Mouse (Mus musculus) liver, embryonic 13.5 days (tissue): ENCODE results near the gene Ripply3. TPM values are rescaled to one million over a fixed set of nuclear protein-coding genes. Genes with fewer than 3 reads are reported as not detected.

Experiments
- ATAC-seq: fragments of 200-750 bp; cut with Nextera tagmentation; 2 replicates; pipeline ENCODE4 v1.8.0; 2017; ENCODE audit warnings: low read depth, mild to moderate bottlenecking, moderate number of reproducible peaks, moderate library complexity
- DNase-seq: peaks from one replicate; pipeline ENCODE4 v3.0.0; 2022
- H3K27ac ChIP-seq: fragments of 300-500 bp; sonication (generic); 2 replicates; pipeline ENCODE4 v1.5.1; 2015; ENCODE audit warnings: moderate library complexity, mild to moderate bottlenecking, inconsistent platforms
- H3K27me3 ChIP-seq: fragments of 300-500 bp; sonication (generic); 2 replicates; pipeline ENCODE4 v1.6.1; 2015; ENCODE audit warnings: mild to moderate bottlenecking, inconsistent platforms
- H3K36me3 ChIP-seq: fragments of 300-500 bp; sonication (generic); 2 replicates; pipeline ENCODE4 v1.6.1; 2015; ENCODE audit warnings: mild to moderate bottlenecking, inconsistent platforms
- H3K4me1 ChIP-seq: fragments of 300-500 bp; sonication (generic); replicated peaks from 2 replicates; pipeline ENCODE4 v1.6.1; 2015; ENCODE audit warnings: inconsistent platforms
- H3K4me2 ChIP-seq: fragments of 300-500 bp; sonication (generic); 2 replicates; pipeline ENCODE4 v1.6.1; 2015; ENCODE audit warnings: inconsistent platforms, mild to moderate bottlenecking, moderate library complexity
- H3K4me3 ChIP-seq: fragments of 300-500 bp; sonication (generic); replicated peaks from 2 replicates; pipeline ENCODE4 v1.5.1; 2015; ENCODE audit warnings: mild to moderate bottlenecking, inconsistent platforms
- H3K9ac ChIP-seq: fragments of 300-500 bp; sonication (generic); 2 replicates; pipeline ENCODE4 v1.6.1; 2015; ENCODE audit warnings: mild to moderate bottlenecking, inconsistent platforms
- H3K9me3 ChIP-seq: fragments of 300-500 bp; sonication (generic); replicated peaks from 2 replicates; pipeline ENCODE4 v1.6.1; 2016; ENCODE audit warnings: inconsistent platforms
- WGBS: fragments of 180-500 bp; shearing (Covaris S2); methylation state at CpG from one replicate; pipeline ENCODE4 v1.1.7; 2015; ENCODE audit not compliant: insufficient replicate concordance; 5-methylcytosine and 5-hydroxymethylcytosine counted together
- polyA plus RNA-seq: library from polyadenylated mRNA; unstranded; fragments of >200 nt; fragmentation: Nextera tagmentation; extraction: Ambion mirVana; gene quantifications from 2 replicates; pipeline ENCODE4 v1.2.1, GENCODE M21; 2015

Ripply3 gene
- 1.5 and 1.7 TPM in 2 replicates for polyA plus RNA-seq

DNA sequence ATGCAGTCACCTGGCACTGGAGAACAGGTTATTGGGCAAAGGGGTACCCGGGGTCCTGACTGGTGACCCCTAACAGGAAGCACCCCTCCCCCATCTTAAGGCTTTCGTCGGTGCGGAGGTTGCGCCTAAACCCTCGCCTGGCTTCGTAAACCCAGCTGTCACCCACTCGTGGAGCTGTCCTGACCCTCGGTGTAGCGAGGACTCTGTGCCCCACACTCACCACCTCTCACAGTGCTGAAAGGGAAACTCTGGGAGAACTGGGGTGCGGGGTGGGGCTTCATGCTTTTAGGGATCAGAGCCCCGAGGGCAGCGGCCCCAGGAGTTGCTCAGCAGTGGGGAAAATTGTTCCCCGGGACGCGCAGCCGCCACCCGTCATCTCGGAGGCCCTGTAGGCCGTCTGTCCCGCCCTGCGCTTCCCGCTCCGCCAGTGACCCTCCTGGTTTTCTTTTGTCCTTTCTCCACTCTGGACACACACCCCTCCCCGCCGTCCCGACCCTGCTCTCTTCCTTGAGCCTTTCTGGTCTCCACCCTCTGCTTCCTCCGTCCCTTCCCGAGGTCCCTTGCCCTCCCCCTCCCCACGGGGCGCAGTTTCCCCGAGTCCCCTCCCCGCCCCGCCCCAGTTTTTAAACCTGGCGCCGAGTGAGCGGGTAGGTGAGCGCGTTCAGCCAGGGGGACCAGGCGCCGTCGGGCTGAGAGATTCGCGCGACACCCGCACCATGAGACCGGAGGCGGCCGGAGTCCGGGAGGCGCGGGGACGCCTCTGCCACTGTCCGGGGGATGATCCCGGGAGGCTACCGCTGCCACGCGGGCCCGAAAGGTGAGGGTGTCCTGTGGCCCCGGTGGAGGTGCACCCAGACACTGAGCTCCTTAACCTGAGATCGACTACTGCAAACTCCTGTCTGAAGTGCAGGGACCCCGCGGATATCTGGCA, at the start of gene Ripply3:
Ripply3 (plus strand) TSS at position 640 of the 931 bp plus-strand sequence.
- DNase-seq (no peak), ATAC-seq (peak; percentile 35)
- H3K27ac ChIP-seq: no peak within 1 kb of the TSS

DNA sequence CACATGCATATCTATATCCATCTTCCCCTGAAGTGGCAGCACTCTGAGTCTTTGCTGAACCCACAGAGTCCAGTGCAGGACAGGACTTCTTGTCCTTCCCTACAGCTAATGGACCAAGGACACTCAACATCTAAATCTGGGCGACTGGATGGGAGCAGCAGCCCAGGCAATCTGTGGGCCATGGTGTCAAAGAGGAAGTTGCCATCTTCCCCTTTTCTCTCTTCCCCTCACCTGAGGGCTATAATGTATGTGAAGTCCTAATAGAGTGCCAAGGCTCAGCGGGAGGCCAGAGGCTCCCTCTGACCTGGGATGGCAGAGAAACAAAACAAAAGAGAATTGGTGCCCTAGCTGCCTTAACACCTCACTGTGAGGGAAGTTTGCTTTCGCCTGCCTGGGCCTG, 44.2 kb upstream of the Ripply3 start:
- 63% methylated on average over 3 of the region's 3 CpGs for WGBS
- ATAC-seq: no peak

More for the DNA sequence above, at the start of gene Ripply3:
- Histone ChIP-seq H3K9me3 (no peaks in the 10 kb centered on the region), H3K36me3 (no peaks in the 10 kb centered on the region), H3K4me3 (peak within 1 kb of the TSS; percentile 63), H3K9ac (peak within 1 kb of the TSS; percentile 66), H3K4me2 (peak within 1 kb of the TSS; percentile 84), H3K27me3 (peaks cover 32% of the 10 kb centered on the region), H3K4me1 (peaks cover 36% of the 10 kb centered on the region)
- WGBS: 2% methylated on average over 63 of the region's 63 CpGs

DNA sequence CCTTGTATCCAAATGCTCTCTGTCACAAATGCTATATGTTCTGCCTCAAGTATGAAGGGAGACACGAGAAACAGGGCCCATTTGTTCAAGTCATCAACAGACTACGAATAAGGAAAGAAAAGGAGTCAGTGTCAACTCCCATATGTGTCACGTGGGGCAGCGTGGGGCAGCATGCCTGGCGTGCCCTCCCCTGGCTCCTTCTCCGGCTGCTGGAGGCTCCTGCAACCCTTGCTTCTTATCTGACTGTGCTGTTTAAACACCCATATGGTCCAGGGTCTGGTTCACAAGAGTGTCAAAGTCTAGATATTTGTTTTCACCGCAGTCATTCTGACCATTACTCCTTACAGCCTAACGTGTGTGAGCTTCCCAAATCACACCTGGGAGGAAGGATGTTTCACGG, 40.4 kb upstream of the Ripply3 start:
- H3K27me3 ChIP-seq: 0 out of 2 replicates have a peak, but pooled peaks cover 7% of the 10 kb centered on the region
- peaks cover 22% of the 10 kb centered on the region for H3K4me1 ChIP-seq
- ATAC-seq: no peak
- H3K36me3 ChIP-seq: no peaks in the 10 kb centered on the region
- no peak overlapping the region for H3K4me2 ChIP-seq
- no peak for DNase-seq
- H3K27ac ChIP-seq: no peak overlapping the region
- no peak overlapping the region for H3K9ac ChIP-seq
- WGBS: 46% methylated on average over 9 of the region's 9 CpGs
- H3K9me3 ChIP-seq: no peaks in the 10 kb centered on the region
- H3K4me3 ChIP-seq: no peak overlapping the region

More for the DNA sequence above, 44.2 kb upstream of the Ripply3 start:
- H3K9ac ChIP-seq: no peak overlapping the region
- H3K4me3 ChIP-seq: no peak overlapping the region
- H3K36me3 ChIP-seq: peaks cover 6% of the 10 kb centered on the region; the same call in 1 of the 2 replicates
- H3K4me2 ChIP-seq: no peak overlapping the region
- peaks cover 6% of the 10 kb centered on the region for H3K4me1 ChIP-seq
- DNase-seq: no peak
- H3K9me3 ChIP-seq: no peaks in the 10 kb centered on the region
- H3K27me3 ChIP-seq: no peaks in the 10 kb centered on the region
- no peak overlapping the region for H3K27ac ChIP-seq

DNA sequence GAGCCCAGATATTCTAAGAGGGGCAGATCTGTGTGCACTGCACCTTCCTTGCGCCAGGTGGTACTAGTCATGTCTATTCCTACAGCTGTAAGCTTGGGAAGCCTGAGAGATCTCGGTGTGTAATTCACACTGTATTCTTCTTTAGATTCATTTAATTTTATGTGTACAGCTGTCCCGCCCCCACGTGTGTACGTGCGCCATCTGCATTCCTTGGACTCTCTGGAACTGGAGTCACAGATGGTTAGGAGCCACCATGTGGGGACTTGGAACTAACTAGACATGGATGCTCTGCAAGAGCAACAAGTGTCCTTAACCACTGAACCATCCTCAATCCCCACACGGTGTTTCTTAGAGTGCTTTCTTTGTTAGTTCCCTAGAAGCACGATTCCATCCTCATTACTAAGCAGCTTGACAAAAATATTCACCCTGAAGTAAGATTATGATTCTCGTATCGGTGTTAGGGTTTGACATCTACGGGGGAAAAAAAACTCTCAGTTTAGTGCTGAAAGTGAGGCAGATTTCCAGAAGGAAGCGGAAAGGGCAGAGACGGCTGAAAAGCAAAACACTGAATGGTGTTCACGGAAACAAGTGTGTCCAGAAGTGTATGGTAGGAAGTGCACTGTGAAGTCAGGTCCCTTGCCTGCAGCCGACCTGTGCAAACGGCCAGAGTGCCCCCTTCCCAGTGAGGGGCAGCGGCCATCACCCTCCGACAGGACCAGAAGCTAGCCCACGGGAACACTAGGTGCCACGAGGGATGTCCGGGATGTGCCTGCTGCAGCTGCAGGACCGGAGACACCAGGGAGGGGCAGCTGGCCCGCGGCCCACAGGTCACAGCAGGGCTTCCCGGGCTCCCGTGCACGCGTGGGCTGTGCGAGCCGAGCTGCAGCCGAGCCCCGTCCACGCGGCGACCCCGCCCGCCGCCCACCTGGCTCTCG, 38.8 kb upstream of the Ripply3 start:
- peak overlapping the region; percentile 81 for H3K9ac ChIP-seq
- ATAC-seq (no peak), DNase-seq (no peak)
- H3K9me3 ChIP-seq: no peaks in the 10 kb centered on the region
- H3K27me3 ChIP-seq: 0 out of 2 replicates have a peak, but pooled peaks cover 7% of the 10 kb centered on the region
- peak overlapping the region; percentile 74 for H3K4me3 ChIP-seq
- WGBS: 13% methylated on average over 39 of the region's 39 CpGs
- no peaks in the 10 kb centered on the region for H3K36me3 ChIP-seq
- H3K27ac ChIP-seq: no peak overlapping the region
- H3K4me2 ChIP-seq: peak overlapping the region; percentile 93
- peaks cover 22% of the 10 kb centered on the region for H3K4me1 ChIP-seq

DNA sequence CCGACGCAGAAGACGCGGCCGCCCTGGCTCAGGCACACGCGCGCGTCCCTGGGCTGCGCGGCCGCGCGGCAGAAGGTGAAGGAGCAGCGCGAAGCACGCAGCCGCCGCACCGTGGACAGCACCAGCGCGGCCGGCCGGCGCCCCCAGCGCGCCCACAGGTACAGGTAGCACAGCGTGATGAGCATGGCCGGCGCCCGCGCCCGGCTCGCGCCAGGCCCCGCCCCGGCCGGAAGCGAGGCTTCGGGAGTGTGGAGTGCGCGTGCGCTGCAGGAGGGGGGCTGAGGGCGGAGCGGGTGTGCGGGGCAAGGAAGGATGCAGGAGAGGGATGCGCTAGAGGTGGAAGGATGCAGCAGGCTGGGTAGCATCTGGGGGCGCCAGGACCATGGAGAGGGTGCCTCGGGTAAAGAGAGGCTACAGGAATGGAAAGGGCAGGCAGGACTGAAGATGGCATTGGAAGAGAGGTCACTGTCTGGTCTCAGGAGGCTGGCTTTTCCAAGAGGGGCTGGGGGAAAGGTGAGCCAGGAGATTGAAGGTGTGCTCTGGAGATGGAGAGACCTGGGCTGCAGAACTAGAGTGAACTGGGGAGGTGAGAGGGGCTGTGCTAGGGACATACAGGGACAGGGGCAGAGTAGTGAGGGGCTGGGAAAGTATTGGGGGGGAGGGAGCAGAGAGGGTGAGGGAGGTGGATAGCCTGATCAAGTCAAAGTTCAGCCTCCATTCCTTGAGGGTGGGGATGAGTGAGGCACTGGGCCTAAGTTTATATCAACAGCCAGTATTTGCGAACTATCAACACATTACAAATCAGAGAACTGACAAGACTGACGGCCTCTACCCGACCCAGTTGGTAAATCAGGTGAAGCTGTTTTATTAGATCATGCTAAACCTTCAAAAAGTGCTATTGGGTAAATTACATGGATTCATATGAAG, 37.9 kb upstream of the Ripply3 start:
- Histone ChIP-seq H3K4me2 (peak overlapping the region; percentile 93), H3K4me1 (peaks cover 22% of the 10 kb centered on the region), H3K36me3 (no peaks in the 10 kb centered on the region), H3K9ac (peak overlapping the region; percentile 81), H3K9me3 (no peaks in the 10 kb centered on the region), H3K4me3 (peak overlapping the region; percentile 74), H3K27me3 (0 out of 2 replicates have a peak, but pooled peaks cover 7% of the 10 kb centered on the region), H3K27ac (no peak overlapping the region; the same call in 1 of the 2 replicates)
- WGBS: 6% methylated on average over 52 of the region's 52 CpGs
- ATAC-seq (peak; percentile 90), DNase-seq (peak; percentile 63)

DNA sequence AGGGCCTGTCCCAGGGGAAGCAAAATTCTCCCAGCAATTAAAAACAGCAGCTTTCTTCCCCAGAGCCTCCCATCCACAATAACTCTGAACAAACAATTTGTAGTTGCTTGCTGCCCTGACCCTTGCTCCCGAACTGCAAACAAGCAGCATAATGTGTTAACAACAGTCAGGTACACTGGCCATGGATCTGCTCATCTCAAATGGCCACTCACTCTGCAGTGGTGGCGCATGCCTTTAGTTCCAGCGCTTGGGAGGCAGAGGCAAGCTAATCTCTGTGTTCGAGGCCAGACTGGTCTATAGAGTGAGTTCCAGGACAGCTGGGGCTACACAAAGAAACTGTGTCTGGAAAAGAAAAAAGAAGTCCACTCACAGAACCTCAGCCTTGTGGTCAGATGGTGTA, 37.1 kb upstream of the Ripply3 start:
- H3K27ac ChIP-seq: no peak overlapping the region; the same call in 1 of the 2 replicates
- 68% methylated on average over 4 of the region's 4 CpGs for WGBS

DNA sequence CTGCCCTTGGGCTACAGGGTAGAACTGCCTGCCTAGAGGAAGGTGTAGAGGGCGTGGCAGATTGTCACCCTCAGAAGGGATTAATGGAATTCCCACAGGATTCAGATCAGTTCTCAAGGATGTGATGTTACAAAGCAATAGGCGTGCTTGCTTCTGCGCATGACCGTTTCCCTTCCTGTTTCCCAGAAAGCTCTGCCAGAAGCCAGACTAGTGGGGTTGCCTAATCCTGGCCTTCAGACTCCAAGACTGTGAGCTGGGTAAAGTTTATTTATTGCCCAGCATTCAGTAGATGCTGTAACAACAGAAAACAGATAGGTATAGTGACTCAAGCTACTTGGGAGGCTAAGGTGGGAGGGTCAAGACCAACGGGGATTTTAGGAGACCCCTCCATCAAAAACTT, 30.1 kb upstream of the Ripply3 start:
- Histone ChIP-seq H3K4me1 (0 out of 2 replicates have a peak, but pooled peaks cover 2% of the 10 kb centered on the region), H3K9ac (no peak overlapping the region), H3K36me3 (no peaks in the 10 kb centered on the region), H3K27ac (no peak overlapping the region), H3K9me3 (no peaks in the 10 kb centered on the region), H3K27me3 (peaks cover 22% of the 10 kb centered on the region), H3K4me3 (no peak overlapping the region), H3K4me2 (no peak overlapping the region)
- WGBS: 66% methylated on average over 5 of the region's 5 CpGs
- ATAC-seq: no peak
- DNase-seq: no peak

More for the DNA sequence above, 37.1 kb upstream of the Ripply3 start:
- peak; percentile 23; the same call in 1 of the 2 replicates for ATAC-seq
- 0 out of 2 replicates have a peak, but pooled peaks cover 9% of the 10 kb centered on the region for H3K27me3 ChIP-seq
- no peak overlapping the region for H3K4me3 ChIP-seq
- no peaks in the 10 kb centered on the region for H3K36me3 ChIP-seq
- DNase-seq: no peak
- peaks cover 22% of the 10 kb centered on the region for H3K4me1 ChIP-seq
- no peak overlapping the region for H3K4me2 ChIP-seq
- H3K9me3 ChIP-seq: no peaks in the 10 kb centered on the region
- H3K9ac ChIP-seq: no peak overlapping the region

DNA sequence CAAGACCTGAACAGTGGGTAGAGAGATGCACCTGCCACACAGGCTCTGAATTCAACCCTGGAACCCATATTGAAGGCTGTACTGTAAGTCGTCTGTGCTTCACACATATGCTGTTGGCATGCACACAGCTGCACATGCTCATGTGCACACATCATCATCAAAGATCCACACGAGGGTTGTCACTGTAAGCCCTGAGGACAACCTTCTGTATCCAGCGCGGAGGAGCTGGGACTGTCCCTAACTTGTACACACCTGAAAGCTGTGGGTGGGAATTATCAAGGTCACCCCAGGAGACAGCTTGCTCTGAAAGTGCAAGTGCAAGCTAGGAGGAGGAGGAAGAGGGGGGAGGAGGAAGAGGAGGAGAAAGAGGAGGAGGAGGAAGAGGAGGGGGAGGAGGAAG, 29.0 kb upstream of the Ripply3 start:
- no peak overlapping the region for H3K9ac ChIP-seq
- H3K4me1 ChIP-seq: 0 out of 2 replicates have a peak, but pooled peaks cover 2% of the 10 kb centered on the region
- no peak overlapping the region for H3K4me3 ChIP-seq
- peaks cover 31% of the 10 kb centered on the region for H3K27me3 ChIP-seq
- ATAC-seq (no peak), DNase-seq (no peak)
- no peak overlapping the region for H3K4me2 ChIP-seq
- H3K36me3 ChIP-seq: no peaks in the 10 kb centered on the region
- H3K9me3 ChIP-seq: no peaks in the 10 kb centered on the region
- H3K27ac ChIP-seq: no peak overlapping the region
- 59% methylated on average over 4 of the region's 4 CpGs for WGBS

DNA sequence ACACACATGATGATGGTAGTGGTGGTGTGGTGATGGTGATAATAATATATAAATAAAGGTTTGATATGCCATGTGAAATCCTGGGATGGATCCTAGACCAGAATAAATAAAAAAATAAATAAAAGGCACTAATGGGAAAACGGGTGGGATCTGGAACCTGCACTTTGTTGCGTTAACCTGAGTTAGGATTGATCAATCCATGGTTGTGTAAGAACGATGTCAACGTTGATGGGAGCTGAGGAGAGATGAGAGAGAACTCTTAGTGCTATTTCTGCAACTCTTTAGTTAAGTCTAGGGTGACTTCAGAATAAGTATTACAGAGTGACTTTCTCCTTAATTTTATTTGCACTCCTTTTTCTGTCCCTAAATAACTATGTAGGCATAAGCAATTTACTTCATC, 27.0 kb upstream of the Ripply3 start:
- Histone ChIP-seq H3K27ac (no peak overlapping the region), H3K9me3 (no peaks in the 10 kb centered on the region), H3K4me1 (0 out of 2 replicates have a peak, but pooled peaks cover 2% of the 10 kb centered on the region), H3K4me3 (no peak overlapping the region), H3K36me3 (no peaks in the 10 kb centered on the region), H3K27me3 (peaks cover 29% of the 10 kb centered on the region), H3K4me2 (no peak overlapping the region), H3K9ac (no peak overlapping the region)
- 62% methylated on average over 4 of the region's 4 CpGs for WGBS
- ATAC-seq: no peak
- no peak for DNase-seq

DNA sequence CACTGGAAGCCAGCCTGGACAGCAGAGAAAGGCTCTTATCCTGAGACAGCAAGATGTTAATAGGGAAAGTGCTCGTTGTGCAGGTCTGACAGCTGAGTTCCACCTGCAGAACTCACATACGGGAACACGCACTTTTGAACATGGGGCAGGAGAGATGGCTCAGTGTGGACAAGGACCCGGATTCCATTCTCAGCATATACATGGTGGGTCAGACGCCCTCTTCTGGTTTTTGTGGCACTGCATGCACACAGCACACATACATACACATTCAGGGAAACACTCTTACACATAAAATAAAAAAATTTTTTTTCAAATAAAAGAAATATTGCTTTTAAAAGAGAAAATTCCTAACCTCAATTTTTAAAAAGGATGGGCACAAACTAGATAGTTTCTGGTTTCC, 26.5 kb upstream of the Ripply3 start:
- WGBS: 65% methylated on average over 5 of the region's 5 CpGs
- DNase-seq (no peak), ATAC-seq (no peak)
- Histone ChIP-seq H3K27me3 (peaks cover 27% of the 10 kb centered on the region), H3K27ac (no peak overlapping the region), H3K9me3 (no peaks in the 10 kb centered on the region), H3K4me3 (no peak overlapping the region), H3K4me1 (0 out of 2 replicates have a peak, but pooled peaks cover 2% of the 10 kb centered on the region), H3K4me2 (no peak overlapping the region), H3K36me3 (no peaks in the 10 kb centered on the region), H3K9ac (no peak overlapping the region)
